Mouse (Mus musculus) inflammation-experienced regulatory T-cells, adult 6 months (primary cell): ENCODE results near the gene 0610010F05Rik. TPM values are rescaled to one million over a fixed set of nuclear protein-coding genes. Genes with fewer than 3 reads are reported as not detected.
A peak's percentile ranks its signal among the peaks of the same experiment; 100 is the strongest.
"Not testable (repeated sequence)": the region's sequence is repeated elsewhere in the genome, so short reads cannot be mapped to it uniquely, and the experiment has no call there.

Experiments
- ATAC-seq: one replicate; pipeline ENCODE4 v1.8.0; 2017
- polyA plus RNA-seq, 3 experiments: library from polyadenylated mRNA; unstranded; fragments of 100-300 nt; shearing (Covaris generic); gene quantifications; one replicate each; pipeline ENCODE4 v1.2.1; 2017

0610010F05Rik gene
- polyA plus RNA-seq, result 1 to 10 TPM; 1.2 to 4.2 (median 1.9) TPM

DNA sequence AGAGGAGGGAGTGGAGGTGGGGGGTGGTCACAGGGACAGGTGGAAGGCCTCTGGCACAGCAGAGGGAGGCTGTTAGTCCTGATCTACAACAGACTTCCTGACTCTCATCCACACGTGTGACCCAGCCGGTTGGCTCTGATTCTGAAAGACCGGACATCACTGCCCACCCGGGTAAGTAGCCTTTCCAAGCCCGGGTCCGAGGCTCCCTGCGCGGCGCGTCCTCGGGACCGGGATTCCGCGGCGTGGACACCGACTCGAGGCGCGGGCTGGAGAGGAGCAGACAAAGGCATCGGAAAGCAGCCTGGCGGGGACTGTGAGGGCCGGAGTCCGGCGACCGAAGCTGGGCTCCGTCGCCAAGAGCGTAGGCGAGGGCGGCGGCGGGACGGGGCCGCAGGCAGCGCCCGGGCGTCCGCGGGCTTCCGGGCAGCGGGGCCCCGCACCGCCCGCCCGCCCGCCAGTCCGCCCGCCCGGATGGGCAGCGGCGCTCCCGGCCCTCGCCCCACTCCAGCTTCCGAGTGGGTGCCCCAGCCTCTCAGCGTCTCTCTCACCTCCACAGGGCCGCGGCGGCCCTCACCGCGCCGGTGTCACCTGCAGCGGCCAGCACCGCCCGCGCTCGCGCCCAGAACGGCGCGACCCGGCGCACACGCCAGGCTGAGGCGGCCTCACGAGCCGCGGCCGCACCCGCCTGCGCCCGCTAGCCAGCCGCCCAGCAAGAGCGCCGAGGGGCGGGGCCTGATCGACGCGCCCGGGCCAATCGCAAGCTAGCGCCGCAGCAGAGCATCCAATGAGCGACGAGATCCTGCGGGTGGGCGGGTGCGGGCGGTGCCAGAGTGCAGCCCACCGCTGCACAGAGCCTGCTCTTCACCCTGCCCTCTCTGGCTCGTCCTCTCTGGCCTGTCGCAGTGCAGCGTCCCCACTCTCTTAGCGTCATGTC lies at the start of gene 0610010F05Rik:
TSS of gene 0610010F05Rik (minus strand) at position 695 of the 934 bp plus-strand sequence.
- peak; percentile 97 for ATAC-seq

DNA sequence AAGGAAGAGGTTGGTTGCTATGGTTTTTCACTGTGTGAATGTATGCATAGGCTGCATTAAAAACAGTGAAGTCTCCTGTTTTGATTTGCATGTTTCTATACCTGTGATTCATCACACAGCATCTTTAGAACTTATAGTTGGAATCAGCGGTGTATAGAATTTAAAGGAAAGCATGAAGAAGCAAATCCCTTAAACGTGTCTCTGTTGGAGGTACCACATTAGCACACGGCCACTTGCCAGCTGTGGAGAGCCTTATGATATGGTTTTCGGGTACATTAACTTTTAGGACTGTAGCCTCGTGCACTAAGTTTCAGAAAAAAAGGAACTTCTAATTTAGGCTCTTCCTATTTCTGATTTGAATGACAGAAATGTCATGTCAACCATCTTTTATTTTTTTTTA lies 49.1 kb upstream of the 0610010F05Rik start:
- no peak for ATAC-seq

DNA sequence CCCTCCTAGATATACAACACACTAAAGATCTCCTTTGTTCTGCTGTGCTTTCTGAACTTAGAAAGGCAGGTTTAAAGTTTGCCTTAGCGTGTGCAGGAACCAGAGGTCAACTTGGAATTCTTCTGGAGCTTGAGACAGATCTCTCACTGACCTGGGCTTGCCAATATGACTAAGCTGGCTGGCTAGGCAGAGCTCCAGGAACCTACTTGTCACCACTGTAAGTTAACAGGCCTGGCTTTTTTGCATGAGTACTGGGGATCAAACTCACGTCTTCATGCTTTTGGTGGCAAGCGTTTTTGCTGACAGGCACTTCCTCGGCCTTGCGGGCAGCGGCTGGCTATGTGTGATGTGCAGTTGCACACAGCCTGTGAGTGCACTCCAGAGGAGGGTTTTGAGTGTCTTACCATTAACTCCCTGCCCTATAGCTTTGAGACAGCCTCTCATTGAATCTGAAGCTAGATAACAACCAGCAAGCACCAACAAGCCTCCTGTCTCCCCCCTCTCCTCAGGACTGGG lies 47.1 kb upstream of the 0610010F05Rik start:
- ATAC-seq, result no peak

- peak; percentile 92 for ATAC-seq
Observed at GRCm38 (mm10) chr11:23679044-23679642, 45.7 kb upstream of the 0610010F05Rik start.

DNA sequence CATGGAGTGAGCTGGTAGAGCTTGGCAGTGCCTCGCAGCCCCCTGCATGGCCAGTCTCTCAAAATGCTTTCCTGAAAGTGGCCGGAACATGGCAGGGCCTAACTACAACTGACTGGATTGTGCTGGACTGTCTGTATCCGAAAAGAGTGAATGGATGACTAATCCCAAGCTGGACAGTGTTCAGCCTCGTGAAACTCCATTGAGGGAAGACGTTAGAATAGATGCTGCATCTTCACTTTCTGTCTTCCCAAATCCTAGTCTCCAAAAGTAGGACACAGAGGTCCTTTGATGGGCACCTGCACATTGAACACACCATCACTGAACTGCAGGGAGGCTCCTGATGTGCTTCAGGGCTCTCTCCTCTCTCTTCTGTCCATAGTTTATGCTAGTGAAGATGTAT lies 42.7 kb upstream of the 0610010F05Rik start:
- ATAC-seq, result no peak

- ATAC-seq, result no peak
Observed at GRCm38 (mm10) chr11:23672256-23672749, 38.9 kb upstream of the 0610010F05Rik start.

- ATAC-seq, result no peak
Observed at GRCm38 (mm10) chr11:23667128-23667527, 33.7 kb upstream of the 0610010F05Rik start.

DNA sequence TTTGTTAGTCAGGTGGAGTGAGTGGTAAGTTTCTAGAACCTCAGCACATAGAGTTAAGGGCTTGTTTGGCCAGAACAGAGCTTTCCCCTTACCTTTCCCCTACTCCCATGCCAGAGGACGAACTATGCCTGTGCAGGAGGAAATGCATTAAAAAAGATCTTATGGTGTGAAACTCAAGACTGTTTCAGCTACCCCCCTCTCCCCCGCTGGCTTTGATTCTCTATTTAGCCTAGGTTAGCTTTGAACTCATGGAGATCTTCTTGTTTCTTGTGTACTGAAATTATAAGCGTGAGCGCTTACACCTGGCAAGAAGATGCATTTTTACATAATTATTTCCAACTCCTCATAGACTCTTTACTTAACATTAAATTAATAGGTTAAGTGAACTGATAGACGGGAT lies 33.1 kb upstream of the 0610010F05Rik start:
- ATAC-seq, result no peak

- peak; percentile 92 for ATAC-seq
Observed at GRCm38 (mm10) chr11:23665798-23666501, 32.5 kb upstream of the 0610010F05Rik start, which contains the start of gene Pex13. TSS of gene Pex13 (minus strand) at chr11:23665959.

GRCm38 (mm10) chr11:23665311-23665786 lies 31.9 kb upstream of the 0610010F05Rik start, which contains the start of gene Pus10:
TSS of gene Pus10 (plus strand) at chr11:23665674.
- ATAC-seq, result peak; percentile 44

GRCm38 (mm10) chr11:23664232-23664631 lies 30.8 kb upstream of the 0610010F05Rik start:
- ATAC-seq, result no peak

DNA sequence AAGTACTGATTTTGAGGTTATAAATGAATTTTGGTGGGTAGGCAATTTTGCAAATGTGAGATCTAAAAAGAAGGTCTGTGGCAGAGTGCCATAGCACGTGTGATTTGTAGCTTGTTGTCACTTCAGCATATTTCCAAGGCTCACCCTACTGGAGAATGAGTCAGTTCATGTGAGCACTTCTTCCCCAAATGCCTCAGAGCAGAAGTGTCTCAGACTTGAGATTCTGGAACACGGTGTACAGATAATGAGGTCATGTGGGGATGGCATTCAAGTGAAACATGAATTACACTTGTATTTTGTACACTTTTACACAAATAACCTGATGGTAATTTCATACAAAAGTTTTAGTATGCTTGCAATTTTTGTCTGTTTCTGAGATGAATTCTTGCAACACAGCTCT lies 24.4 kb upstream of the 0610010F05Rik start:
- no peak for ATAC-seq

GRCm38 (mm10) chr11:23653666-23654065 lies 20.2 kb upstream of the 0610010F05Rik start:
- no peak for ATAC-seq

DNA sequence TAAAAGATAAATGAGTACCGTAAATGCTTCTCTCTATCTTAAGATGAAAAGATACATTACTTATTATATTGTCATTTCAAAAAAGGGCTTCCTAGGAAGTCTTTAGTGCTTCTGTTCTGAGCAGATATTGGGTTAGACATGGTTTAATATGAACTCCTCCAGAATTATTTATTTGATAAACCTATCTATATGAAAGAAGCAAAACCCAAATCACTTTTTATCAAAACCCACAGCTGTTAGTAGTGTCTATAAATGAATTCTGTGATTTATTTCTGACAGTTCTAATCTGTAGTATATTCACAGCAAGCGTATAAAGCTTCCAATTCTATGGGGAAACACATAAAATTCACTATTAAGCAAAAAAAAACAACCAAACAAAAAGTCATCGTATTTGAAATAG lies 14.4 kb upstream of the 0610010F05Rik start:
- ATAC-seq, result no peak

DNA sequence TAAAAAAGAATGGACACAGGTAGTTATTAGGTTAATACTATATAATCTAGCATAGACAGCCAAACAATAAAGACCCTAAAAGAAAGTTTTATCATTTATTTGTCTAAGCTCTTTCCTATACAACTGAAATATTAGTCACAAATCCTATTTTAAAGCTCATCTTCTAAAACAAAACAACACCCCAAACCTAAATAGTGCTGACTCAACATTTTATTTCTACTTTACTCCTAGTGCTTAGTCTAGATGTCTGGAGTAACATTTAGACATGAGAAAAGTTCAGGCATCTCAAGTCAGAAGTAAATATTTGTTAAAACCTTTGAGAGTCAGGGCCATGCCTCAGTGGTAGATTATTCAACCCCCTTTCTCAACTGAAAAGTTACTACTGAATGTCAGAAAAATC lies 14.0 kb upstream of the 0610010F05Rik start:
- ATAC-seq, result no peak

GRCm38 (mm10) chr11:23634573-23634972 lies 1.1 kb upstream of the 0610010F05Rik start:
- ATAC-seq, result no peak

GRCm38 (mm10) chr11:23633879-23634215 lies 408 bp upstream of the 0610010F05Rik start:
- ATAC-seq, result no peak

DNA sequence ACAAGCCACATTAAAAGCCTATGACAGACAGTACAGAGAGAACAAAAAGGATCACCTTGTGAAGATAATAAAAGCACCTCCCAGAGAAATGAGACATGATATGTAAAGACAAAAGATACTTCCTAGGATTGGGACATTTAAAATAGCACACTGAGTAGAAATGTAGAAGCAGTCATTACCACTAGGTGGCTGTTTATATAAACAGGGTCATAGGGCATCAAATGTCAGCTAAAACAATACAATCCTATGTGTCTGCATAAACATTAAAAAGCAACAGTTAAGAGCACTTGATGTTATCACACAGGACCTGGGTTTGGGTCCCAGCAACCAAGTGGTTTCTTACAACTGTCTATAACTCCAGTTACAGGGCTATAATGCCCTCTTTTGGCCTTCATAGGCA lies 2.8 kb downstream of the 0610010F05Rik start:
- ATAC-seq, result no peak

DNA sequence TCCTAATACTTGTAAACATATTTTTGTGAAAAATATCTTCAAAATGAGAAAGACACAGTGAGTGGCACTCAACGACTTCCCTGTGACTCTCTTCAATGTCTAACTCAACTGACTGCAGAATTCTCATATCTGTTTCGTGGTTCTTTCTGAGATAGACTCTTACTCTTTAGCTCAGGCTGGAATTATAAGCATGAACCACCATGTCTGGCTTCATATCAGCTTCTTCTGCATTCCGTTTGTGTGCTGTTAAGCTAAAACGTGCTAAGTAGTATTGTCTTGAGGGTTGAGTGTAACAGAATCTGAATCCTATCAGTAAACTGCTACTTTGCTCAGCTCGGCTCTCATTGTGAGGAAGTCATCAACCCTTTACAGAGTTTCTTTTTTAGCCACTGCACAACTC lies 14.4 kb downstream of the 0610010F05Rik start:
- no peak for ATAC-seq

DNA sequence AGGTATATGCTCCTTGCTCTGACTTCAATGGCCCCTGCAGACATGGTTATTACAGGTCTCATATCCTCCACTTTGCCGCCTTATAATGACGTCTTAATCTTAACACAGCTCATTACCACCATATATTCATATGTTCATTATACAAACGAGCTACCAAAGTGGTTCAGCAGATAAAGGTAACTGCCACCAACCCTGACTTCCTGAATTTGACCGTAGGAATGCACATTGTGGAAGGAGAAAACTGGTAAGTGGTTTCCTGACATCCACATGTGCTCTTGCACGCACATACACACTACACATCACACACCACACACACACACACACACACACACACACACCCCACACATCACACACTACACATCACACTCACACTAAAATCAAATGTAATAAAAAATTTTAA lies 18.9 kb downstream of the 0610010F05Rik start:
- ATAC-seq, result no peak

GRCm38 (mm10) chr11:23607291-23607690 lies 26.1 kb downstream of the 0610010F05Rik start:
- ATAC-seq, result not testable (repeated sequence)

GRCm38 (mm10) chr11:23570130-23570529 lies 63.3 kb downstream of the 0610010F05Rik start:
- ATAC-seq, result no peak

GRCm38 (mm10) chr11:23565761-23566160 lies 67.7 kb downstream of the 0610010F05Rik start:
- no peak for ATAC-seq
